Mouse (Mus musculus): ENCODE data around the gene Mmp20.

DNA sequence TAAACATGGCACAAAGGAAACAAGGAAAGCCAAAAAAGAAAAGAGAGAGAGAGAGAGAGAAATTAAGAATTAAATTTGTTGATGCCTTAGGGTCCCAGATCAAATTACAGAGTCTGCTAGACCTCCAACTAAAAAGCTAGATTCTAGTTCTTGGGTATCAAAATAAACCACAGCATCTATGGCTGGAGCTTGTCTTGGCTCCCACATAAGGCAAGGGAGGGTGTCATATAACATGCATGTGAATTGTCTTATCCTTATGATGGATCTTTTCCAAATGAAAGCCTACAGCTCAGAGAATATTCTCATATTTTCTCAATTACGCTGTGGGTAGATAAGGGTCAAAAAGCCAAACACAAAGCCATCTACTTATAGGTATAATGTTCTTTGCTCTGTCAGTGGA lies 41.6 kb downstream of the Mmp20 start:
- no peak for TF ChIP-seq EP300 (IDR thresholded peaks at IDR 0.05; ENCODE audit: low read depth)
- TF ChIP-seq CTCF (IDR thresholded peaks at IDR 0.05; ENCODE audit: low read depth): no peak

Measured in liver, embryonic 14.5 days (tissue).